Mouse (Mus musculus) embryonic facial prominence, embryonic 13.5 days (tissue): ENCODE data around the gene Chrm5. TPM values are rescaled to one million over a fixed set of nuclear protein-coding genes. Genes with fewer than 3 reads are reported as not detected.
A peak's percentile ranks its signal among the peaks of the same experiment; 100 is the strongest.

ENCODE experiments used
- ATAC-seq: fragments of 200-750 bp; cut with Nextera tagmentation; 2 replicates; pipeline ENCODE4 v1.8.0; 2017; ENCODE audit warnings: low read depth; ENCODE audit not compliant: insufficient number of reproducible peaks, insufficient read depth, low FRiP score, low TSS enrichment
- H3K27ac ChIP-seq: fragments of 300-500 bp; sonication (generic); 2 replicates; pipeline ENCODE4 v1.5.1; 2015; ENCODE audit warnings: moderate library complexity, mild to moderate bottlenecking, inconsistent platforms
- H3K27me3 ChIP-seq: fragments of 300-500 bp; sonication (generic); 2 replicates; pipeline ENCODE4 v1.6.1; 2015; ENCODE audit warnings: mild to moderate bottlenecking, inconsistent platforms
- H3K36me3 ChIP-seq: fragments of 300-500 bp; sonication (generic); 2 replicates; pipeline ENCODE4 v1.6.1; 2015; ENCODE audit warnings: mild to moderate bottlenecking, inconsistent platforms
- H3K4me1 ChIP-seq: fragments of 300-500 bp; sonication (generic); 2 replicates; pipeline ENCODE4 v1.6.1; 2015; ENCODE audit warnings: inconsistent platforms
- H3K4me2 ChIP-seq: fragments of 300-500 bp; sonication (generic); 2 replicates; pipeline ENCODE4 v1.6.1; 2015; ENCODE audit warnings: moderate library complexity, mild to moderate bottlenecking, inconsistent platforms
- H3K4me3 ChIP-seq: fragments of 300-500 bp; sonication (generic); 2 replicates; pipeline ENCODE4 v1.5.1; 2015; ENCODE audit warnings: mild to moderate bottlenecking, inconsistent platforms
- H3K9ac ChIP-seq: fragments of 300-500 bp; sonication (generic); 2 replicates; pipeline ENCODE4 v1.6.1; 2015; ENCODE audit warnings: mild to moderate bottlenecking, inconsistent platforms
- H3K9me3 ChIP-seq: fragments of 300-500 bp; sonication (generic); 2 replicates; pipeline ENCODE4 v1.6.1; 2016; ENCODE audit warnings: inconsistent platforms
- WGBS: fragments of 180-500 bp; shearing (Covaris S2); methylation state at CpG from one replicate; pipeline ENCODE4 v1.1.7; 2015; ENCODE audit warnings: mixed read lengths; 5-methylcytosine and 5-hydroxymethylcytosine counted together
- polyA plus RNA-seq: library from polyadenylated mRNA; unstranded; fragments of >200 nt; fragmentation: Nextera tagmentation; extraction: Ambion mirVana; gene quantifications from 2 replicates; pipeline ENCODE4 v1.2.1, GENCODE M21; 2015

Gene Chrm5
- polyA plus RNA-seq, 1 experiment from 2014 or later = not detected

DNA sequence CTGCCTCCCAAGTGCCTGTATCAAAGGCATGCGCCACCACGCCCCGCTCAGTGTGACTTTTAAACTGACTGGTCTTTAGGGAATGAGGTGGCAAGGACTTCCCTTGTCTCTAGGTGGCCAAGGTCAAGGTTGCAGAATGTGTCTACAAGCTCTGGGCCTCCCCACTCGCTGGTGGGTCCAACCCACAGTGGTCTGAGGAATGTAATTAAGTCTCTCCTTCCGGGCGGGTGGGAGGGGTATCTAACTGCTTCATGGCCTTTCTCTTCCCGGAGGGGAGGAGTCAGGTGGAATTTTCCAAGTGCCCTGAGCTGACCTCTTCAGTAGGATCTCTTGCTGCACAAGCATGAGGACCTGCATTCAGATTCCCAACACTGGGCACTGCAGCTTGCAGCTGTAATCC is 17.3 kb upstream of the Chrm5 start:
- Histone ChIP-seq H3K27me3 (no peaks in the 10 kb centered on the region), H3K9ac (no peak overlapping the region), H3K9me3 (no peaks in the 10 kb centered on the region), H3K4me1 (peaks cover 7% of the 10 kb centered on the region; the same call in 1 of the 2 replicates), H3K4me3 (no peak overlapping the region), H3K4me2 (no peak overlapping the region), H3K36me3 (no peaks in the 10 kb centered on the region), H3K27ac (no peak overlapping the region)
- no peak for ATAC-seq
- 61% methylated on average over 7 of the region's 7 CpGs for WGBS

DNA sequence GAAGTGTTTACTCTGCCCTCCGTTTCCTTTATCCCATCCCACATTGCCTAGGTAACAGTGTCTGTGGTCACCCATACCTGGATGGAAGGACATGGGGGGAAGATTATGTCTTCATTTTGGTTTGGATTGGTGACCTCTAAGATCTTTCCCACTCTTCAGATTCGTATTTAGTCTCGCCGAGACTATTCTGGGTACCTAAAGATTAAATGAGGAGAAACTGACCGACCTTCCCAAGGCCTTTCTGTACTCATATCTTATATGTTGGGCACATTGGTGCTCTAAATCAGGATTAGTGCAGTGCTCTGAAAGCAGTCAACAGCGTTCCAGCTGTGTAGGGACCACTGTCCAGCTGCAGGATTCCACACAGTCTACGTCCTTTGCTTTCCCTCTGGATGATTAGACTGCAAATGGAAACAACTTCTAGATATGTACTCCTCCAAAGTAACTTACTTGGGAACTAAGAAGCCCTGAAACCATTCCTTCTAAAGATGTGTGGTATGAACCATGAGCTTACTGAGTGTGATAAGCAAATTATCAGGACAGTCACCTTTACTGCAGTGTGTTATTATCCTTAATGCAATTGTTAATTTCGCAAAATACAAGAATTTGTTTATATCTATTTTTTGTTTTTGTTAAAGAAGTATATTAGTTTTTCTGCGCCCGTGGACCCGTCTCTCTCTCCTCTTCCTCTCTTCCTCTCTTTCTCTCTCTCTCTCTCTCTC is 13.1 kb upstream of the Chrm5 start:
- H3K4me1 ChIP-seq = peaks cover 14% of the 10 kb centered on the region
- no peaks in the 10 kb centered on the region for H3K9me3 ChIP-seq
- no peaks in the 10 kb centered on the region for H3K36me3 ChIP-seq
- H3K9ac ChIP-seq = peak overlapping the region; percentile 99
- H3K27ac ChIP-seq = peak overlapping the region; percentile 99
- no peaks in the 10 kb centered on the region for H3K27me3 ChIP-seq
- WGBS = 46% methylated on average over 11 of the region's 11 CpGs
- ATAC-seq = peak; percentile 22; the same call in 1 of the 2 replicates
- H3K4me2 ChIP-seq = peak overlapping the region; percentile 71
- H3K4me3 ChIP-seq = peak overlapping the region; percentile 73

DNA sequence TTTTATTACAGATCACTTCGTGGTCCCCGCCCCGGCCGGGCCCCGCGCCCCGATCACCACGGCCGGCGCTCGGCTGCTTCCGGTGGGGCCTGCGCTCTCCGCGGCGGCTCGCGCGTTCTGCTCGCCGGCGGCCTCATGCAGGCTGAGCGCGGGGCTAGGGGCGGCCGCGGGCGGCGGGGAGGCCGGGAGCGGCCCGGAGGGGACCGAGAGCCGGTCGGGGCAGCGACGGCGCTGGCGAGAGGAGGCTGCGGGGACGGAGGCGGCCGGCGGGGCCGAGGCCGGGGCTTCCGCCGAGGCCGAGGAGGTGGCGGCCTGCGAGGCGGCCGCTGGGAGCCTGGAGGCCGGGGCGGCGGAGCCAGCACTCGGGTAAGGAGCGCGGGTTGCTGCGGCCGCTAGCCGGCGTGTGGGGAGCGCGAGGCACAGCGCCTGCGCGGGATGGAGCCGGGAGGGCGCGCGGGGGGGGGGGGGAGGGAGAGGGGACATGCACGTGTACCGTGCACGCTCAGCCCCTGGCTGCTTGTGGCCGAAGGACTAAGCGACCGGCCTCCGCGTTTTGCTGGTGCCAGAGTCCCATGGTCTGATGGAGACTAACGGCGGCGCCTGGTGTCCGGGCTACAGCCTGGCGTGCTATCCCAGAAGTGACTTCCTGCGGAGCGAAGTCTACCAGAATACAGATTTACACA is 12.4 kb upstream of the Chrm5 start, which contains the start of gene Aven:
Aven (plus strand) TSS at position 109 of the 683 bp plus-strand sequence.
- Histone ChIP-seq H3K27me3 (no peaks in the 10 kb centered on the region), H3K4me2 (peak within 1 kb of the TSS; percentile 71), H3K9ac (peak within 1 kb of the TSS; percentile 99), H3K9me3 (no peaks in the 10 kb centered on the region), H3K36me3 (no peaks in the 10 kb centered on the region), H3K4me1 (peaks cover 14% of the 10 kb centered on the region), H3K27ac (peak within 1 kb of the TSS; percentile 99), H3K4me3 (peak within 1 kb of the TSS; percentile 73)
- ATAC-seq = peak; percentile 91
- under 1% methylated on average over 72 of the region's 87 CpGs for WGBS

DNA sequence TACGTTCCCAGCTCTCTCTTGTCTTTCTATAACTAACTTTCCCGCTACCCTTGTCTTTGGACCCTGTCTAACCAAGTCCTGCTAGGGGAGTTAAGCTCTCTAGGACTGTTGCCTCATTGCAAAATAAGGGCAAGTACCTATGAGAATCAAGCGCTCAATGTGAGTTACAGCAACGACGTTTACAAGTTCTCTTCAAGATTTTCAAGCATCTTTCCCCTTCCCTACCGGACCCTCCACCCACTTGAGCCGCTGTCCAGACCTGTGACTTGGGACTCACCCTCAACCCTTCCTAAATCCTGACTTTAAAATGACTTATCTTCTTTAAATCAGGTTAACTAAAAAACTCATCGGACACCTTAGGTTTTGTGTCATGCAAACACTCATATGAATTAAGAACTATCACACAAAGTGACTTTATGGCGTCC is 11.9 kb upstream of the Chrm5 start:
- H3K36me3 ChIP-seq = no peaks in the 10 kb centered on the region
- peak overlapping the region; percentile 99 for H3K9ac ChIP-seq
- WGBS = 8% methylated on average over 9 of the region's 9 CpGs
- peak overlapping the region; percentile 73 for H3K4me3 ChIP-seq
- ATAC-seq = no peak
- H3K4me1 ChIP-seq = peaks cover 14% of the 10 kb centered on the region
- H3K27ac ChIP-seq = peak overlapping the region; percentile 99
- peak overlapping the region; percentile 71 for H3K4me2 ChIP-seq
- H3K27me3 ChIP-seq = no peaks in the 10 kb centered on the region
- no peaks in the 10 kb centered on the region for H3K9me3 ChIP-seq

DNA sequence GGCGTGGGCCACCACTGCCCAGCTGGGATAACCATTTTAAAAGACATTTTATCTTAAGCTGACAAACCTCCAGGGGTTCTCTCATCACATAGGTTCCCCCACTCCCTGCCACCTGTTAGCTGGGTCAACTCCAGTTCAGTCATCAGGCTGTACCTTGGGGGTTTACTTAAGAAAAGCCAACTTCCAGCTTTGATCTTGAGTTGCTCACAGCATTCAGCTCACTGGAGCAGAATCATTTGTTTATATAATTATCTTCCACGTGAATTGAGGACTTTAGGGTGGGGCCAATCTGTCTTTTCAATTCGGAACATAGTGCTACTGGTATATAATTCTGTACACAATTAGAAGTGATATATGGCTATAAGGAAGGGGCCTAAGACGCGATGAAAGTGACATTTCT is 11.1 kb upstream of the Chrm5 start:
- WGBS = 67% methylated on average over 5 of the region's 5 CpGs
- Histone ChIP-seq H3K27ac (no peak overlapping the region), H3K4me3 (no peak overlapping the region), H3K9ac (no peak overlapping the region), H3K9me3 (no peaks in the 10 kb centered on the region), H3K4me2 (no peak overlapping the region; the same call in 1 of the 2 replicates), H3K27me3 (no peaks in the 10 kb centered on the region), H3K4me1 (peaks cover 14% of the 10 kb centered on the region), H3K36me3 (no peaks in the 10 kb centered on the region)
- no peak for ATAC-seq

DNA sequence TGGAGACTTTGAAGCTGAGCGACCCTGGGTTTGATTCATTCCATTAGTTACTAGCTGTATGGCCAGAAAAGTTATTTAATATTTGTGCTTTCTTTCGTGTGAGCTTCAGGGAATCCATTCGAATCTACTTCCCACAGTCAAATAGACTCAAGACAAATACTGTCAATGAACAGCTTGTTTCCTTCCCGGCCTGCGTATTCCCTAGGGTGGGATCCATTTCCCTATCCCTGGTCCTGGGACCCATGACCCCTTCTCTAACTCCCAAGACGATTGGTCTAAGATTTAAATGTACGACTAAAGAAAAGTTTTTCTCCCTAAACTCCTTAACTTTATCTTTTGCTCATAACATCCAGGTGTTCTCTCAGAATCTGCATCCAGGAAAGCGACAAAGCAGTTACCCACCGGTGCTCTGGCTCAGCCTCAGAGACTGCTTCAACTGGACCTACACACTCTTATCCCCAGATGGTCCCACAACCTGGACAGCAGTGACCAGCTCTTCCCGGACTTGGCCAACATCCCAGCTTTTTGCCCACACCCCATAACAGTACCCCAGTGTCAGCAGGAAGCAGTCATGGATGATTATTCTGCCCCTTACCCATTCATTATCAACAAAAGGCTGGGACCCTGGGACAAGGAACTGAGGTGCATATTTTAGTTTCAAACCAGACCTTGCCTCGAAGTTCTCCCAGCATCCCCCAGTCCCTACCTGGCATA is 10.1 kb upstream of the Chrm5 start:
- Histone ChIP-seq H3K4me3 (no peak overlapping the region), H3K9ac (no peak overlapping the region), H3K9me3 (no peaks in the 10 kb centered on the region), H3K27me3 (no peaks in the 10 kb centered on the region), H3K4me1 (peaks cover 14% of the 10 kb centered on the region), H3K4me2 (no peak overlapping the region), H3K36me3 (no peaks in the 10 kb centered on the region), H3K27ac (no peak overlapping the region)
- no peak for ATAC-seq
- 71% methylated on average over 11 of the region's 11 CpGs for WGBS

DNA sequence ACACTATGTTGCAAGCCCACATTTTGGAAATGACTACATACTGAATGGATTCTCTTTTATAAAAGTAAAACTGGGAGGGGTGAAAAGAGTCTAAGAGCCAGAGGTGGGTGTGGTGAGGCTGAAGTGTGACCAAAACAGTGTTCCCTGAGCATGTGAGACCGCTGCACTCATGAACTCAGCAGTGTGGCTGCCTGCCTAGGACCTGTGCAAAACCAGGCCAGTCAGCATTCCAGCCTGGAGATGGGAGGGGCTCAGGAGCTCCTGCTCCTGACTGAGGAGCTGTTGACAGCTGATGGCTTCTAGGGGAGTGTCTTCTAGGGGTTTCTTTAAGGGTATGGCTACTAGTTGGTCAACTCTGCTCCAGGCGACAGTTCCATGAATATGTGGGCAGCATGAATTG is 4.3 kb upstream of the Chrm5 start:
- H3K4me1 ChIP-seq = no peaks in the 10 kb centered on the region
- no peaks in the 10 kb centered on the region for H3K27me3 ChIP-seq
- no peak overlapping the region for H3K9ac ChIP-seq
- 68% methylated on average over 2 of the region's 2 CpGs for WGBS
- no peaks in the 10 kb centered on the region for H3K36me3 ChIP-seq
- no peak overlapping the region for H3K4me3 ChIP-seq
- H3K4me2 ChIP-seq = no peak overlapping the region
- H3K9me3 ChIP-seq = no peaks in the 10 kb centered on the region
- ATAC-seq = no peak
- H3K27ac ChIP-seq = no peak overlapping the region

DNA sequence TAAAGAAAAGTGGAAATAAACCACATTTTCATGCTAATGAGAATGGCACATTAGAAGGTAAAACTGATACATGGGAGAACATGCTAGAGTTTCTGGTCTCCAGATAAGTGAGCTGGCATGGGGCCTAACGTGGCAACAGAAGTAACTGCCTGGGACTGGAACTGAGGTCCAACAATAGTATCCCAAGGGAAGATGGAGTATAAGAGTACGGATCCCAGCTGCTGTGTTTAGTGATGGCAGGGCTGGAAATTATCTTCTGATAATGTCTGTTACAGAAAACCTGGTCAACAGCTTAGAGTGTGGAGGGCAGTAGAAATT is 2.7 kb upstream of the Chrm5 start:
- no peak overlapping the region for H3K27ac ChIP-seq
- no peak overlapping the region for H3K9ac ChIP-seq
- 80% methylated on average over 2 of the region's 2 CpGs for WGBS

DNA sequence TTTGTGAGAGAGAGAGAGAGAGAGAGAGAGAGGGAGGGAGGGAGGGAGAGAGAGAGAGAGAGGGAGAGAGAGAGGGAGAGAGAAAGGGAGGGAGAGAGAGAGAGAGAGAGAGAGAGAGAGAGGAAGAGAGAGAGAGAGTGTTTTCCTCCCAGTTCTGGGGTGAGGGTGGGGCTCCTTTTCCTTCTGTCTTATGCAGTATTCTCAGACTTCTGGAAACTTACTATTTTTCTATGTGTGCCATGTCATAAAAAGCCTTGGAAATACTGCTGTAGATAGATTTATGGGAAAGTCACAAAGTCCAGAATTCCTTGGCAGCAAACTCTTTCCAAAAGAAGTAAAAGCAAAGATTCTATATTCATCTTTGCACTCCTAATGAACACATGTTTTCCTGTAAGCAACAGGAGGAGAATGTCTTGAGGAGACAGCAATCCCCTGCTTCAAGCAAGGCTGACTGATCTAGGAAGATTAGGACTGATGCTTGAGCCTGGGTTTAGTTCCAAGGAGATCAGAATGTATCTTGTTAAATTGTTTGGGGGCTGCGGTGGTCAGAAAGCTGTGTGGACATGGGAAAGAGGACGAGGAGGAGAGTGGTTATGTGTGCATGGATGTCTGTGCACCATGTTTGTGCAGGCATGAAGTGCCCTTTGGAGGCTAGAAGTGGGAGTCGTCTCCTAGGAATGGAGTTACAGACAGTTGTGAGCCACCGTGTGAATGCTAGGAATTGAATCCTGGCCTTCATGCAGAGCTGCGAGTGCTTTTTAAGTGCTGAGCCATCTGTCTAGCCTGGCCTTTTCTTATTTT is 2.2 kb upstream of the Chrm5 start:
- Histone ChIP-seq H3K4me3 (no peak overlapping the region), H3K4me2 (no peak overlapping the region), H3K36me3 (no peaks in the 10 kb centered on the region), H3K9ac (no peak overlapping the region), H3K27me3 (no peaks in the 10 kb centered on the region), H3K27ac (no peak overlapping the region), H3K9me3 (no peaks in the 10 kb centered on the region), H3K4me1 (no peaks in the 10 kb centered on the region)
- 75% methylated on average over 5 of the region's 5 CpGs for WGBS
- ATAC-seq = no peak

More for the DNA sequence above, 2.7 kb upstream of the Chrm5 start:
- no peak overlapping the region for H3K4me2 ChIP-seq
- ATAC-seq = no peak
- H3K36me3 ChIP-seq = no peaks in the 10 kb centered on the region
- no peaks in the 10 kb centered on the region for H3K27me3 ChIP-seq
- no peaks in the 10 kb centered on the region for H3K9me3 ChIP-seq
- H3K4me1 ChIP-seq = no peaks in the 10 kb centered on the region
- H3K4me3 ChIP-seq = no peak overlapping the region

DNA sequence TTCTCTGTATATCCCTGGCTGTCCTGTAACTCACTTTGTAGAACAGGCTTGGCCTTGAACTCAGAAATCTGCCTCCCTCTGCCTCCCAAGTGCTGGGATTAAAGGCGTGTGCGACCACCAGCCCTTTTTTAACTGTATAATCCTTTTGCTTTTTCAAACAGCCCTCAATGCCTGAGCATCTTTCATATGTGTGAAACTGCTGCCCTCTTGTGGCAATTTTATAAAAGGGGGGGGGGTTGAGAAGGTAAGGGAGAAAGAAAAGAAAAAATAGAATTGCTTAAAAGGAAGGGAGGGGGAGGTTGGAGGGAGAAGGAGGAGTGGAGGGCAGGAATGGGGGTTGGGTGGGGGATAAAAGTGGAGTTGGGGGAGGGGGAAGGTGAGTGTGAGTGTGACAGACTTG is 995 bp upstream of the Chrm5 start:
- Histone ChIP-seq H3K4me1 (no peaks in the 10 kb centered on the region), H3K27me3 (no peaks in the 10 kb centered on the region), H3K9me3 (no peaks in the 10 kb centered on the region), H3K27ac (no peak overlapping the region), H3K4me3 (no peak overlapping the region), H3K36me3 (no peaks in the 10 kb centered on the region), H3K9ac (no peak overlapping the region), H3K4me2 (no peak overlapping the region)
- 1% methylated on average over 2 of the region's 2 CpGs for WGBS
- ATAC-seq = no peak

DNA sequence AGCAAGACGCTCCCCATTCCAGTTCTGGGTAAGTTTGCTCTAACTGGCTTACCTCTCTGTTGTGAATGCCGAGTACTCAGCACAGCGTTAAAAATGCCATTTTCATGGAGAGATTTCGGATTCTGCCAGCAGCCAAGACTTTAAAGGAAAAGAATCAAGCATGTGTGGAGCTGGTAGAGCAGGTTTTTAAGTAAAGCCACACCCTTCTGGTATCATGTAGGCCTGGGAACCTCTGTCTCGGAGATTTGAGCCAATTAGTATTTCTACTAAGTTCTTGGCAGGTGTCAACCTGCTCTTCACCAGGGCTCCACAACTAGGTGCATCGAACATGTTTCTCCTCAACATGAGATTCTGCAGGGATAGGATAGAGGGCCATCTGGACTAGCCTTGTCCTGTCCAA is 4.0 kb downstream of the Chrm5 start:
- Histone ChIP-seq H3K27ac (peak overlapping the region; percentile 51; the same call in 1 of the 2 replicates), H3K4me1 (no peaks in the 10 kb centered on the region), H3K9ac (no peak overlapping the region), H3K27me3 (no peaks in the 10 kb centered on the region), H3K9me3 (no peaks in the 10 kb centered on the region), H3K36me3 (no peaks in the 10 kb centered on the region), H3K4me2 (no peak overlapping the region), H3K4me3 (no peak overlapping the region)
- no peak for ATAC-seq
- WGBS = 65% methylated on average over 6 of the region's 6 CpGs
